Mouse (Mus musculus): ENCODE results near the gene Syde2. TPM values are rescaled to one million over a fixed set of nuclear protein-coding genes. Genes with fewer than 3 reads are reported as not detected.
A peak's percentile ranks its signal among the peaks of the same experiment; 100 is the strongest.

The Syde2 gene
- total RNA-seq, 2 experiments from 2014 or later = 0.92 to 1.2 TPM

- no peak for DNase-seq
Observed at GRCm38 (mm10) chr3:146010751-146011150, 23.1 kb downstream of the Syde2 start.

GRCm38 (mm10) chr3:146011544-146012218 lies 24.0 kb downstream of the Syde2 start:
- no peak for DNase-seq

- DNase-seq = no peak
Observed at GRCm38 (mm10) chr3:146013490-146013889, 25.8 kb downstream of the Syde2 start.

GRCm38 (mm10) chr3:146014321-146014720 lies 26.7 kb downstream of the Syde2 start:
- no peak for DNase-seq

- no peak for DNase-seq
Observed at GRCm38 (mm10) chr3:146016979-146017378, 29.3 kb downstream of the Syde2 start.

- no peak for DNase-seq
Observed at GRCm38 (mm10) chr3:146017521-146017920, 29.9 kb downstream of the Syde2 start.

GRCm38 (mm10) chr3:146022232-146022631 lies 34.6 kb downstream of the Syde2 start:
- no peak for DNase-seq

GRCm38 (mm10) chr3:146024746-146025145 lies 37.1 kb downstream of the Syde2 start:
- no peak for DNase-seq

GRCm38 (mm10) chr3:146025499-146025898 lies 37.8 kb downstream of the Syde2 start:
- no peak for DNase-seq

GRCm38 (mm10) chr3:146027116-146027515 lies 39.4 kb downstream of the Syde2 start:
- no peak for DNase-seq

GRCm38 (mm10) chr3:146028406-146028805 lies 40.7 kb downstream of the Syde2 start:
- peak; percentile 2 for DNase-seq

- DNase-seq = no peak
Observed at GRCm38 (mm10) chr3:146029234-146029633, 41.6 kb downstream of the Syde2 start.

- DNase-seq = no peak
Observed at GRCm38 (mm10) chr3:146030255-146030836, 42.7 kb downstream of the Syde2 start.

- no peak for DNase-seq
Observed at GRCm38 (mm10) chr3:146032976-146033375, 45.3 kb downstream of the Syde2 start.

- DNase-seq = no peak
Observed at GRCm38 (mm10) chr3:146037906-146038305, 50.2 kb downstream of the Syde2 start.

GRCm38 (mm10) chr3:146039132-146039903 lies 51.6 kb downstream of the Syde2 start:
- DNase-seq = no peak

GRCm38 (mm10) chr3:146041382-146041781 lies 53.7 kb downstream of the Syde2 start:
- DNase-seq = no peak

- DNase-seq = no peak
Observed at GRCm38 (mm10) chr3:146044977-146045376, 57.3 kb downstream of the Syde2 start.

GRCm38 (mm10) chr3:146046076-146046475 lies 58.4 kb downstream of the Syde2 start:
- no peak for DNase-seq

GRCm38 (mm10) chr3:146047704-146048207 lies 60.1 kb downstream of the Syde2 start:
- DNase-seq = no peak

GRCm38 (mm10) chr3:146049951-146050350 lies 62.3 kb downstream of the Syde2 start:
- no peak for DNase-seq

- DNase-seq = no peak
Observed at GRCm38 (mm10) chr3:146051277-146052007, 63.8 kb downstream of the Syde2 start.

Measured in gastrocnemius, postnatal 25 days (tissue).